Mouse (Mus musculus) liver, postnatal 0 days (tissue): ENCODE results near the gene Osbp.

ENCODE experiments used
- CTCF ChIP-seq: sonication (generic); IDR thresholded peaks from 2 replicates; pipeline ENCODE4 v1.5.1; 2016; ENCODE audit warnings: antibody characterized with exemption, low read depth
- EP300 ChIP-seq: IDR thresholded peaks from 2 replicates; pipeline ENCODE4 v1.6.1; 2016; ENCODE audit warnings: antibody characterized with exemption, low read depth, mild to moderate bottlenecking

- TF ChIP-seq CTCF = no peak
- no peak for TF ChIP-seq EP300
These were observed 30.1 kb downstream of the Osbp start for GRCm38 (mm10) chr19:11995722-11996448.
